Comparison of ENCODE assay signal across 8 mouse cellular contexts in the genomic region with DNA sequence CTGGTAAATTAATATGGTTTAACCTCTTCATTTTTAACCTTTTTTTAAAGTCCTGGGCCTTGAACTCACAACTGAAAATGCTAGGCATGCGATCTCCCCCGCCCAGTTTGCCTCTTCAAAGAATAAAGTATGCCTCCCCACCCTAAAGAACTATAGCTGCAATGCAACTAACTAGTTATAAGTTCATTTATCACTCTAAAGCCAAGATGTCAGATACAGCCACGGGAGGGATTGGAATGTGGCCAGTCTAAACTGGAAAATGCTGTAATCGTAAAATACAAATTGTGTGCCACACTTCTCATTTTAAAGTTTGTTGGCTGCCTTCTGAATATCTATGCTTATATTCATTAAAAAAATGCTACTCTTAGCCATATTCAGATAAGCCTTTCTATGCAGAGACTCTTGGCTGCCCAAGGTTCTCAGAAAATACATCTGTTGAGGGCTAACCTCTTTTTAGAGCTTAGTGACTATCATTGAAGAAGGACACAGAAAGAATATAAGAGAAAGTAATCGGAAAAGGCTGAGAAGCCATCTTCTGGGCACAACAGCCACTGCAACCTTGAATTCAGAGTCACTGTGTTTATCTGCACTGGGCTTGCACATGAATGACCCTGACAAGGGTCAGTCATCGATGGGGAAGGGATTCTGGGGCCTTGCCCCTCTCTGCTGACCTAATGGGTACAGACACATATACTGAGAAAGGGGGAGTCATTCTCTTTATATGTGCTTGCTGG. TPM values are rescaled to one million over a fixed set of nuclear protein-coding genes. Genes with fewer than 3 reads are reported as not detected.
DNase-seq lines count a peak whose midpoint lies in the region; ATAC-seq and TF ChIP-seq lines count a peak whose summit lies in the region.

No protein-coding gene starts in this region.

- peaks cover 42% of the 10 kb centered on the region for H3K79me2 ChIP-seq in MEL (ENCODE audit: control insufficient read depth, insufficient read depth, low read length, poor library complexity)

- H3K4me2 ChIP-seq in heart, embryonic 13.5 days: peak overlapping the region; percentile 95
- H3K4me2 ChIP-seq in liver, embryonic 15.5 days: peak overlapping the region; percentile 84

- DNase-seq in heart, postnatal 10 days: no peak
- DNase-seq in MEL (ENCODE audit: low read depth, low spot score): peak; percentile 85
- no peak for DNase-seq in forebrain, embryonic 10.5 days (ENCODE audit: extremely low spot score, low spot score)

- no peak for TF ChIP-seq POLR2A in MEL (IDR thresholded peaks at IDR 0.05; ENCODE audit: control insufficient read depth in 1 of 2, insufficient read depth in 1 of 2, low read depth in 1 of 2, low read length in 2 of 2, poor library complexity in 1 of 2)

- H3K27me3 ChIP-seq in heart, embryonic 13.5 days (replicated peaks): no peaks in the 10 kb centered on the region
- H3K27me3 ChIP-seq in MEL (ENCODE audit: control insufficient read depth in 1 of 2, insufficient read depth in 2 of 2, low read length in 2 of 2): no peaks in the 10 kb centered on the region
- no peaks in the 10 kb centered on the region for H3K27me3 ChIP-seq in forebrain, embryonic 10.5 days (ENCODE audit: poor library complexity, severe bottlenecking)
- H3K27me3 ChIP-seq in liver, embryonic 15.5 days: no peaks in the 10 kb centered on the region

- intact Hi-C loops in heart, postnatal 10 days (cut with DNase I): loop anchor here (2.0 kb wide), 1 partner anchor 29 kb away; no protein-coding TSS in a partner anchor

- peaks cover 30% of the 10 kb centered on the region for H3K36me3 ChIP-seq in heart, embryonic 13.5 days
- H3K36me3 ChIP-seq in MEL (ENCODE audit: control insufficient read depth in 1 of 2, insufficient read depth in 2 of 2, low read length in 2 of 2): peaks cover 26 to 37% of the 10 kb centered on the region in 2 experiments
- H3K36me3 ChIP-seq in forebrain, embryonic 10.5 days (replicated peaks): peaks cover 32% of the 10 kb centered on the region
- H3K36me3 ChIP-seq in liver, embryonic 15.5 days (replicated peaks): peaks cover 30% of the 10 kb centered on the region

- H3K4me1 ChIP-seq in heart, embryonic 13.5 days: peaks cover 40% of the 10 kb centered on the region
- peaks cover 10 to 19% of the 10 kb centered on the region in 2 experiments for H3K4me1 ChIP-seq in MEL (ENCODE audit: control insufficient read depth in 1 of 2, insufficient read depth in 2 of 2, low read length in 2 of 2)
- H3K4me1 ChIP-seq in forebrain, embryonic 10.5 days: peaks cover 49% of the 10 kb centered on the region
- H3K4me1 ChIP-seq in liver, embryonic 15.5 days (replicated peaks): peaks cover 39% of the 10 kb centered on the region

- peak overlapping the region; percentile 94 for H3K27ac ChIP-seq in heart, embryonic 13.5 days (replicated peaks)
- H3K27ac ChIP-seq in MEL (ENCODE audit: control insufficient read depth, low read depth, low read length): peak overlapping the region; percentile 99
- H3K27ac ChIP-seq in forebrain, embryonic 10.5 days: peak overlapping the region; percentile 99
- peak overlapping the region; percentile 93 for H3K27ac ChIP-seq in liver, embryonic 15.5 days (replicated peaks)

- TF ChIP-seq RAD21 in MEL (IDR thresholded peaks at IDR 0.05; ENCODE audit: low read depth, low read length): no peak

- H3K9me3 ChIP-seq in heart, embryonic 13.5 days: no peaks in the 10 kb centered on the region
- no peaks in the 10 kb centered on the region for H3K9me3 ChIP-seq in MEL (replicated peaks; ENCODE audit: insufficient read depth, low read length)
- no peaks in the 10 kb centered on the region for H3K9me3 ChIP-seq in forebrain, embryonic 10.5 days
- H3K9me3 ChIP-seq in liver, embryonic 15.5 days (replicated peaks): no peaks in the 10 kb centered on the region

- TF ChIP-seq CTCF in MEL (IDR thresholded peaks at IDR 0.05 in 2 of 3, conservative IDR thresholded peaks at IDR 0.05 in 1 of 3; ENCODE audit: control insufficient read depth in 1 of 3, insufficient read depth in 1 of 3, low read depth in 2 of 3, low read length in 3 of 3, poor library complexity in 1 of 3, severe bottlenecking in 1 of 3): no peak

- no peak for ATAC-seq in heart, embryonic 13.5 days (ENCODE audit: extremely low read depth, insufficient number of reproducible peaks, low FRiP score, low TSS enrichment)
- ATAC-seq in liver, embryonic 15.5 days (ENCODE audit: insufficient read depth): no peak
- ATAC-seq in inflammation-experienced regulatory T-cells, adult 6 months: no peak
- ATAC-seq in granulocyte monocyte progenitor cell, adult 5-6 weeks (replicated peaks; ENCODE audit: poor library complexity, severe bottlenecking): no peak
- ATAC-seq in monocyte, adult 5-6 weeks (replicated peaks; ENCODE audit: insufficient number of reproducible peaks, low FRiP score, low TSS enrichment, poor library complexity, severe bottlenecking): no peak

- peak overlapping the region; percentile 79 for H3K4me3 ChIP-seq in heart, embryonic 13.5 days
- H3K4me3 ChIP-seq in MEL (ENCODE audit: control insufficient read depth in 1 of 2, insufficient read depth in 1 of 2, low read depth in 2 of 2, low read length in 2 of 2): peak overlapping the region; percentile 55 to 88
- peak overlapping the region; percentile 94 for H3K4me3 ChIP-seq in forebrain, embryonic 10.5 days
- H3K4me3 ChIP-seq in liver, embryonic 15.5 days (replicated peaks): peak overlapping the region; percentile 92

- H3K9ac ChIP-seq in heart, embryonic 13.5 days: peak overlapping the region; percentile 97
- peak overlapping the region; percentile 96 for H3K9ac ChIP-seq in MEL (ENCODE audit: control insufficient read depth, low read depth, low read length, poor library complexity, severe bottlenecking)
- peak overlapping the region; percentile 94 for H3K9ac ChIP-seq in liver, embryonic 15.5 days

- 36% methylated on average over 6 of the region's 6 CpGs for WGBS in heart, embryonic 13.5 days
- WGBS in forebrain, embryonic 10.5 days: 62% methylated on average over 6 of the region's 6 CpGs
- WGBS in liver, embryonic 15.5 days (ENCODE audit: insufficient replicate concordance): 33% methylated on average over 6 of the region's 6 CpGs

- TF ChIP-seq EP300 in MEL (IDR thresholded peaks at IDR 0.05; ENCODE audit: low read depth in 1 of 2, low read length in 2 of 2): no peak

RNA-seq across cellular contexts. Expression of a gene that starts 0.9 kb away (rescaled TPM):
- 50.3 and 55.1 TPM in 2 replicates for polyA plus RNA-seq in heart, embryonic 13.5 days (2015; fragmentation: Nextera tagmentation; extraction: Ambion mirVana)
- total RNA-seq in heart, postnatal 10 days (2021): 100 to 1,000 TPM; 102 to 110 TPM
- 164 and 175 TPM in 2 replicates for total RNA-seq in MEL (2012; rRNA removed)
- 100 to 1,000 TPM in 1 of 2 experiments, not detected in 1; 146 TPM for polyA plus RNA-seq in MEL (2012; ENCODE audit: insufficient read depth in 1 of 2, insufficient read length in 2 of 2, low read depth in 1 of 2, low replicate concordance in 2 of 2, missing spikeins in 1 of 2)
- 51.2 and 55.5 TPM in 2 replicates for polyA plus RNA-seq in forebrain, embryonic 10.5 days (2016; fragmentation: Nextera tagmentation; extraction: Ambion mirVana)
- 36.6 and 38.2 TPM in 2 replicates for polyA plus RNA-seq in liver, embryonic 15.5 days (2015; fragmentation: Nextera tagmentation; extraction: Ambion mirVana)
- polyA plus RNA-seq in inflammation-experienced regulatory T-cells, adult 6 months (2017; shearing (Covaris generic)): 10 to 100 TPM; 39.3 to 47.9 (median 45.2) TPM
- 97.2 and 123 TPM in 2 replicates for total RNA-seq in granulocyte monocyte progenitor cell, adult 5-6 weeks (2014; fragmentation: Nextera tagmentation)
- 118 and 137 TPM in 2 replicates for total RNA-seq in granulocyte monocyte progenitor cell, adult 5-6 weeks (2017)
- 66.2 to 71.0 TPM (median 70.0 TPM) in 3 replicates for total RNA-seq in monocyte, adult 5-6 weeks (2017)

RNA-seq across cellular contexts. Expression of a gene that starts 7.7 kb away (rescaled TPM):
- polyA plus RNA-seq in heart, embryonic 13.5 days (2015; fragmentation: Nextera tagmentation; extraction: Ambion mirVana): 0.10 and 0.12 TPM in 2 replicates
- total RNA-seq in heart, postnatal 10 days (2021): under 1 TPM; 0.20 to 0.22 TPM
- 0.42 and 0.50 TPM in 2 replicates for total RNA-seq in MEL (2012; rRNA removed)
- polyA plus RNA-seq in MEL (2012; ENCODE audit: insufficient read depth in 1 of 2, insufficient read length in 2 of 2, low read depth in 1 of 2, low replicate concordance in 2 of 2, missing spikeins in 1 of 2): under 1 TPM in 1 of 2 experiments, not detected in 1; 0.15 TPM
- 0.07 and 0.12 TPM in 2 replicates for polyA plus RNA-seq in forebrain, embryonic 10.5 days (2016; fragmentation: Nextera tagmentation; extraction: Ambion mirVana)
- 0.03 TPM in 1 of 2 replicates, not detected in the other for polyA plus RNA-seq in liver, embryonic 15.5 days (2015; fragmentation: Nextera tagmentation; extraction: Ambion mirVana)
- polyA plus RNA-seq in inflammation-experienced regulatory T-cells, adult 6 months (2017; shearing (Covaris generic)): under 1 TPM in 1 of 3 experiments, not detected in 2; 0.19 TPM
- not detected in 2 replicates for total RNA-seq in granulocyte monocyte progenitor cell, adult 5-6 weeks (2014; fragmentation: Nextera tagmentation)
- total RNA-seq in granulocyte monocyte progenitor cell, adult 5-6 weeks (2017): not detected in 2 replicates
- 0.19 TPM in 1 of 3 replicates, not detected in the others for total RNA-seq in monocyte, adult 5-6 weeks (2017)

RNA-seq across cellular contexts. Expression of a gene that starts 30.8 kb away (rescaled TPM):
- 179 and 194 TPM in 2 replicates for polyA plus RNA-seq in heart, embryonic 13.5 days (2015; fragmentation: Nextera tagmentation; extraction: Ambion mirVana)
- 100 to 1,000 TPM; 859 to 893 TPM for total RNA-seq in heart, postnatal 10 days (2021)
- 33.0 and 36.7 TPM in 2 replicates for total RNA-seq in MEL (2012; rRNA removed)
- 10 to 100 TPM in 1 of 2 experiments, not detected in 1; 44.3 TPM for polyA plus RNA-seq in MEL (2012; ENCODE audit: insufficient read depth in 1 of 2, insufficient read length in 2 of 2, low read depth in 1 of 2, low replicate concordance in 2 of 2, missing spikeins in 1 of 2)
- 37.6 and 39.1 TPM in 2 replicates for polyA plus RNA-seq in forebrain, embryonic 10.5 days (2016; fragmentation: Nextera tagmentation; extraction: Ambion mirVana)
- 82.5 and 101 TPM in 2 replicates for polyA plus RNA-seq in liver, embryonic 15.5 days (2015; fragmentation: Nextera tagmentation; extraction: Ambion mirVana)
- 10 to 100 TPM; 23.7 to 43.7 (median 40.4) TPM for polyA plus RNA-seq in inflammation-experienced regulatory T-cells, adult 6 months (2017; shearing (Covaris generic))
- total RNA-seq in granulocyte monocyte progenitor cell, adult 5-6 weeks (2014; fragmentation: Nextera tagmentation): 73.9 and 78.5 TPM in 2 replicates
- 185 and 291 TPM in 2 replicates for total RNA-seq in granulocyte monocyte progenitor cell, adult 5-6 weeks (2017)
- total RNA-seq in monocyte, adult 5-6 weeks (2017): 105 to 153 TPM (median 144 TPM) in 3 replicates

RNA-seq across cellular contexts. Expression of a gene that starts 59.6 kb away (rescaled TPM):
- 0.76 and 0.78 TPM in 2 replicates for polyA plus RNA-seq in heart, embryonic 13.5 days (2015; fragmentation: Nextera tagmentation; extraction: Ambion mirVana)
- under 1 TPM; 0.22 to 0.31 TPM for total RNA-seq in heart, postnatal 10 days (2021)
- not detected in 2 replicates for total RNA-seq in MEL (2012; rRNA removed)
- polyA plus RNA-seq in MEL (2012; ENCODE audit: insufficient read depth in 1 of 2, insufficient read length in 2 of 2, low read depth in 1 of 2, low replicate concordance in 2 of 2, missing spikeins in 1 of 2): not detected
- polyA plus RNA-seq in forebrain, embryonic 10.5 days (2016; fragmentation: Nextera tagmentation; extraction: Ambion mirVana): 0.82 and 0.91 TPM in 2 replicates
- 0.10 and 0.29 TPM in 2 replicates for polyA plus RNA-seq in liver, embryonic 15.5 days (2015; fragmentation: Nextera tagmentation; extraction: Ambion mirVana)
- polyA plus RNA-seq in inflammation-experienced regulatory T-cells, adult 6 months (2017; shearing (Covaris generic)): not detected
- total RNA-seq in granulocyte monocyte progenitor cell, adult 5-6 weeks (2014; fragmentation: Nextera tagmentation): not detected in 2 replicates
- total RNA-seq in granulocyte monocyte progenitor cell, adult 5-6 weeks (2017): not detected in 2 replicates
- total RNA-seq in monocyte, adult 5-6 weeks (2017): not detected in 3 replicates
